Mouse (Mus musculus): ENCODE data around the gene Tceal9.

- TF ChIP-seq POLR2A (IDR thresholded peaks at IDR 0.05; ENCODE audit: low read depth, low read length): no peak
- TF ChIP-seq CTCF (IDR thresholded peaks at IDR 0.05; ENCODE audit: extremely low read depth, insufficient read length, insufficient replicate concordance, low read depth, low read length): no peak
Measured at GRCm38 (mm10) chrX:136248811-136249210, 3.9 kb downstream of the Tceal9 start.
